In genomic region chr11:115707313-115708208, GRCm38 (mm10) we compare ENCODE assay signal across 8 mouse cellular contexts. TPM values are rescaled to one million over a fixed set of nuclear protein-coding genes. Genes with fewer than 3 reads are reported as not detected.
DNase-seq lines count a peak whose midpoint lies in the region; ATAC-seq and TF ChIP-seq lines count a peak whose summit lies in the region.

No protein-coding gene starts in this region.

- DNase-seq in frontal cortex, adult 2 months (ENCODE audit: extremely low spot score in 1 of 2, low spot score in 1 of 2): no peak
- DNase-seq in Patski (ENCODE audit: low read depth, low spot score): no peak
- DNase-seq in gastrocnemius, postnatal 4 days (ENCODE audit: low spot score in 2 of 2): peak; percentile 36 to 56
- DNase-seq in kidney, postnatal 0 days (ENCODE audit: low spot score): peak; percentile 57
- DNase-seq in spleen, adult 2 months (ENCODE audit: low read depth in 1 of 2, low spot score in 2 of 2): peak in 1 of 2 experiments; percentile 49

- ATAC-seq in frontal cortex, adult (ENCODE audit: low TSS enrichment): peak; percentile 14; the same call in 1 of the 2 replicates
- peak; percentile 44 for ATAC-seq in Patski
- peak; percentile 29; the same call in 1 of the 2 replicates for ATAC-seq in common myeloid progenitor, adult 5-6 weeks (replicated peaks; ENCODE audit: low read depth, poor library complexity, severe bottlenecking)
- peak; percentile 49 for ATAC-seq in kidney, postnatal 0 days (replicated peaks; ENCODE audit: low FRiP score, low read depth)

- H3K27ac ChIP-seq in kidney, postnatal 0 days: peak overlapping the region; percentile 96
- H3K27ac ChIP-seq in macrophage: peak overlapping the region; percentile 85
- peak overlapping the region; percentile 98 for H3K27ac ChIP-seq in spleen, adult 2 months (ENCODE audit: insufficient read depth, low read length)

- no peaks in the 10 kb centered on the region for H3K36me3 ChIP-seq in kidney, postnatal 0 days (ENCODE audit: insufficient read depth, low read length)
- no peaks in the 10 kb centered on the region for H3K36me3 ChIP-seq in macrophage (ENCODE audit: inconsistent target)
- H3K36me3 ChIP-seq in spleen, adult 2 months (ENCODE audit: control insufficient read depth, insufficient read depth, low read length): no peaks in the 10 kb centered on the region

- no peak for TF ChIP-seq POLR2A in spleen, adult 2 months (IDR thresholded peaks at IDR 0.05; ENCODE audit: low read depth, low read length)

- H3K4me2 ChIP-seq in kidney, postnatal 0 days (ENCODE audit: low read length): peak overlapping the region; percentile 78

- no peaks in the 10 kb centered on the region for H3K9me3 ChIP-seq in kidney, postnatal 0 days (replicated peaks; ENCODE audit: low read length)

- peak overlapping the region; percentile 99 for H3K9ac ChIP-seq in kidney, postnatal 0 days (ENCODE audit: low read depth, low read length)

- POLR2A ChIA-PET in Patski (lab: Charles Lee): interaction anchor here (0.6 to 2.0 kb wide), 5 partner anchors 10 to 258 kb away, joined by 3 to 18 read pairs (median 4); no protein-coding TSS in a partner anchor

- CTCF ChIA-PET in Patski (lab: Charles Lee): interaction anchor here (1.2 kb wide), 2 partner anchors 8 to 79 kb away, joined by 3 to 4 read pairs; no protein-coding TSS in a partner anchor

- peaks cover 13% of the 10 kb centered on the region; the same call in 1 of the 2 replicates for H3K4me1 ChIP-seq in kidney, postnatal 0 days (replicated peaks; ENCODE audit: insufficient read depth, low read length)
- peaks cover 30% of the 10 kb centered on the region; the same call in 1 of the 2 replicates for H3K4me1 ChIP-seq in spleen, adult 2 months (ENCODE audit: control insufficient read depth, insufficient read depth, insufficient read length)

- H3K79me2 ChIP-seq in macrophage (ENCODE audit: inconsistent target): peaks cover 83% of the 10 kb centered on the region

- TF ChIP-seq CTCF in Patski (IDR thresholded peaks at IDR 0.05): no peak
- no peak for TF ChIP-seq CTCF in kidney, postnatal 0 days (IDR thresholded peaks at IDR 0.05; ENCODE audit: low read depth)
- no peak for TF ChIP-seq CTCF in spleen, adult 2 months (IDR thresholded peaks at IDR 0.05; ENCODE audit: extremely low read depth, insufficient read depth, insufficient read length, insufficient replicate concordance)

- WGBS in kidney, postnatal 0 days: under 1% methylated on average over 37 of the region's 44 CpGs
- WGBS in macrophage (ENCODE audit: missing documents): under 1% methylated on average over 44 of the region's 44 CpGs
- WGBS in spleen, adult 2 months: under 1% methylated on average over 43 of the region's 44 CpGs

- peak overlapping the region; percentile 99 for H3K4me3 ChIP-seq in kidney, postnatal 0 days (replicated peaks; ENCODE audit: low read depth, low read length)
- peak overlapping the region; percentile 75 for H3K4me3 ChIP-seq in macrophage (ENCODE audit: inconsistent target)
- H3K4me3 ChIP-seq in spleen, adult 2 months (ENCODE audit: extremely low read depth, insufficient read depth, insufficient read length): peak overlapping the region; percentile 99

- in situ Hi-C loops in Patski (cut with MboI; ENCODE audit: low pct_unique_long_range_greater_than_20kb): no loop called here

- no peaks in the 10 kb centered on the region for H3K27me3 ChIP-seq in Patski
- no peaks in the 10 kb centered on the region for H3K27me3 ChIP-seq in kidney, postnatal 0 days (ENCODE audit: insufficient read depth, low read length)
- H3K27me3 ChIP-seq in spleen, adult 2 months (ENCODE audit: control insufficient read depth, insufficient read depth, low read length): no peaks in the 10 kb centered on the region

RNA-seq across cellular contexts. Expression of gene Grb2, which starts 0.8 kb away (rescaled TPM):
- polyA plus RNA-seq in frontal cortex, adult 2 months (2012; rRNA removed): 194 and 200 TPM in 2 replicates
- polyA plus RNA-seq in Patski (2021) (99.5 TPM), macrophage (2018) (265 to 522 TPM (median 418 TPM) in 3 replicates)
- total RNA-seq in common myeloid progenitor, adult 5-6 weeks (2017): 34.7 and 53.5 TPM in 2 replicates
- total RNA-seq in gastrocnemius, postnatal 4 days (2021): 100 to 1,000 TPM; 106 to 116 TPM
- polyA plus RNA-seq in kidney, postnatal 0 days (2015; fragmentation: Nextera tagmentation; extraction: Ambion mirVana): 69.9 and 72.8 TPM in 2 replicates
- 100 to 1,000 TPM in 21 of 26 experiments, 10 to 100 TPM in 5; 37.2 to 266 (median 136) TPM for total RNA-seq in macrophage (2018; cell fraction: chromatin; rRNA removed)
- total RNA-seq in macrophage (2018; cell fraction: cytosol; rRNA removed): 100 to 1,000 TPM; 294 to 727 (median 469) TPM
- total RNA-seq in macrophage (2018; cell fraction: nucleus; rRNA removed): 100 to 1,000 TPM in 25 of 26 experiments, 10 to 100 TPM in 1; 87.0 to 291 (median 183) TPM
- 74.4 and 74.7 TPM in 2 replicates for polyA plus RNA-seq in spleen, adult 2 months (2012; rRNA removed)

RNA-seq across cellular contexts. Expression of gene Tmem94, which starts 57.7 kb away (rescaled TPM):
- polyA plus RNA-seq in frontal cortex, adult 2 months (2012; rRNA removed): 49.7 and 57.3 TPM in 2 replicates
- polyA plus RNA-seq in Patski (2021) (44.3 TPM), macrophage (2018) (13.8 to 22.4 TPM (median 14.1 TPM) in 3 replicates)
- total RNA-seq in common myeloid progenitor, adult 5-6 weeks (2017): 18.3 and 23.2 TPM in 2 replicates
- total RNA-seq in gastrocnemius, postnatal 4 days (2021): 10 to 100 TPM; 51.9 to 57.3 TPM
- polyA plus RNA-seq in kidney, postnatal 0 days (2015; fragmentation: Nextera tagmentation; extraction: Ambion mirVana): 19.6 TPM in 2 replicates
- total RNA-seq in macrophage (2018; cell fraction: chromatin; rRNA removed): 10 to 100 TPM in 22 of 26 experiments, 1 to 10 TPM in 4; 5.9 to 55.5 (median 26.5) TPM
- total RNA-seq in macrophage (2018; cell fraction: cytosol; rRNA removed): 10 to 100 TPM; 17.6 to 35.8 (median 23.4) TPM
- total RNA-seq in macrophage (2018; cell fraction: nucleus; rRNA removed): 10 to 100 TPM in 24 of 26 experiments, 1 to 10 TPM in 2; 7.9 to 36.8 (median 24.3) TPM
- polyA plus RNA-seq in spleen, adult 2 months (2012; rRNA removed): 42.0 and 56.3 TPM in 2 replicates

Comparison
In these comparisons a context has a peak if more than half of its experiments do, and no peak if none do; other contexts are left out.
1. DNase-seq: peak in gastrocnemius, postnatal 4 days (2 of 2) and kidney, postnatal 0 days (single experiment); none in frontal cortex, adult 2 months (0 of 2) and Patski (single experiment).
2. Peak in every context shown above with its lines, with median percentiles within 50 percentile points of each other: ATAC-seq, H3K27ac ChIP-seq and H3K4me3 ChIP-seq.